Mouse (Mus musculus): ENCODE results near the gene Cep72.

DNA sequence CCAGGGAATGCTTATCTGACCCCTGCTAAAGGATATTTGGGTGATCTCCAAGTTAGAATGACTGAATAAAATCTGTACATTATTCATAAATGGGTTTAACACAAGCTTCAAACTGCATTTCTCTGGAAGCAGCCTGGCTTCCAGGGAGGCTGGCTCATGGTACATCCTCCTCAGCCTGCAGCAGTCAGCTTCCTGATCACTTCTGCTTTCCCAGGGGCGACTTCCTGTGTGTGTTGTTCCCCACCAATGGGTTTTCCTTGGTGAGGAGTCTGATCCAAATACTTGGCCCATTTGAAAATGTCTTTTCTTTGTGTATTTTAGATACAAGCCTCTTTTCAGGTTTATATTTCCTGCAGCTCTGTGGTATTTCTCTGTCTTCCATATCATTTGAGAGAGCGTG, 33.1 kb downstream of the Cep72 start:
- TF ChIP-seq CTCF (conservative IDR thresholded peaks at IDR 0.05; ENCODE audit: low read length) (no peak), NANOG (IDR thresholded peaks at IDR 0.05; ENCODE audit: borderline replicate concordance, low read length) (no peak)

Data from E14TG2a.4 (cell line).